In the genomic region with DNA sequence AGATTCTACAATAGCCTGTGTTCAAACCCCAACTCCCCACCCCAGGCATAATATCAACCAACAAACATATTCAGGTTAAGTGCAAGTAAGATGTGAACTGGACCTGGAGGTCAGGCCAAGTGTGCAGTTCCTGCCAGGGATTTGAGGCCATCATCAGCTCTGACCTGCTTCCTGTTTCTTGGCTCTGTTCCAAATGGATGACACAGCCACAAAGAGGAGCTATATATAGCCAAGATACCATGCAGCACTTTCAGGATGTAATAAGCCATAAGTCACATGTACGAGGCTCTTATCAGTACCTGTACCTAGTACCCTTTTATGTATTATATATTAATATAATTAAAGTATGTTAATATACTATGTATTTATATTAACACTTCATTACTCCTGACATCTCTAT, we compare ENCODE assay signal across 11 mouse cellular contexts. TPM values are rescaled to one million over a fixed set of nuclear protein-coding genes. Genes with fewer than 3 reads are reported as not detected.
DNase-seq lines count a peak whose midpoint lies in the region; ATAC-seq lines count a peak whose summit lies in the region.
"Had no signal": no experiment of that assay in that cellular context is flagged by ENCODE, and none has a peak within 500 bp of the region (broad histone marks: within the 10 kb centered on the region; RNA-seq: fewer than 3 reads in every experiment).

No protein-coding gene starts in this region.

- H3K9ac ChIP-seq in neural tube, embryonic 12.5 days = no peak overlapping the region
- no peak overlapping the region for H3K9ac ChIP-seq in heart, embryonic 14.5 days (ENCODE audit: low read length)
- H3K9ac ChIP-seq: embryonic facial prominence, embryonic 15.5 days; liver, embryonic 15.5 days had no signal

- H3K27me3 ChIP-seq in neural tube, embryonic 12.5 days (replicated peaks) = no peaks in the 10 kb centered on the region
- no peaks in the 10 kb centered on the region for H3K27me3 ChIP-seq in heart, embryonic 14.5 days (ENCODE audit: control insufficient read depth, insufficient read depth, low read length)
- H3K27me3 ChIP-seq in splenic B cell, adult 2 months (ENCODE audit: control insufficient read depth, insufficient read depth, low read length, poor library complexity, severe bottlenecking) = no peaks in the 10 kb centered on the region
- H3K27me3 ChIP-seq: embryonic facial prominence, embryonic 15.5 days; liver, embryonic 15.5 days had no signal

- ATAC-seq in neural tube, embryonic 12.5 days (ENCODE audit: low FRiP score, low read depth) = 0 out of 2 replicates have a peak, but pooled peaks have one; percentile 18
- peak; percentile 60; the same call in 1 of the 2 replicates for ATAC-seq in heart, embryonic 14.5 days (ENCODE audit: insufficient number of reproducible peaks, insufficient read depth, low FRiP score, low read depth)

- H3K4me3 ChIP-seq in neural tube, embryonic 12.5 days = no peak overlapping the region
- no peak overlapping the region for H3K4me3 ChIP-seq in heart, embryonic 14.5 days (ENCODE audit: control insufficient read depth in 1 of 2, insufficient read depth in 1 of 2, low read depth in 1 of 2, low read length in 2 of 2)
- H3K4me3 ChIP-seq: embryonic facial prominence, embryonic 15.5 days; liver, embryonic 15.5 days had no signal

- peaks cover 8% of the 10 kb centered on the region for H3K4me1 ChIP-seq in neural tube, embryonic 12.5 days
- H3K4me1 ChIP-seq in heart, embryonic 14.5 days (ENCODE audit: control insufficient read depth in 2 of 2, insufficient read depth in 2 of 2, low read length in 2 of 2) = peaks cover 24 to 36% of the 10 kb centered on the region in 2 experiments

- H3K27ac ChIP-seq in neural tube, embryonic 12.5 days = no peak overlapping the region
- peak overlapping the region in 1 of 2 experiments; percentile 4; a peak in 1 of 4 replicates for H3K27ac ChIP-seq in heart, embryonic 14.5 days (replicated peaks in 1 of 2; ENCODE audit: control insufficient read depth in 1 of 2, insufficient read depth in 1 of 2, low read depth in 2 of 2, low read length in 2 of 2)
- H3K27ac ChIP-seq: embryonic facial prominence, embryonic 15.5 days; liver, embryonic 15.5 days had no signal

- intact Hi-C loops in heart, postnatal 25 days (cut with DNase I) = no loop called here

- WGBS in neural tube, embryonic 12.5 days = 66% methylated on average over 1 of the region's 1 CpGs
- 5% methylated on average over 1 of the region's 1 CpGs for WGBS in heart, embryonic 14.5 days

- H3K36me3 ChIP-seq in neural tube, embryonic 12.5 days = peaks cover 5% of the 10 kb centered on the region; the same call in 1 of the 2 replicates
- 0 out of 2 replicates have a peak, but pooled peaks cover 8% of the 10 kb centered on the region for H3K36me3 ChIP-seq in heart, embryonic 14.5 days (ENCODE audit: control insufficient read depth, insufficient read depth, low read length)
- no peaks in the 10 kb centered on the region for H3K36me3 ChIP-seq in splenic B cell, adult 2 months (ENCODE audit: control insufficient read depth, insufficient read depth, low read length, poor library complexity, severe bottlenecking)
- H3K36me3 ChIP-seq: liver, embryonic 15.5 days had no signal

- peak; percentile 92 for DNase-seq in heart, adult 11 months
- no peak for DNase-seq in heart, postnatal 25 days (ENCODE audit: low spot score)
- DNase-seq in neural tube, embryonic 10.5 days (ENCODE audit: extremely low spot score, low spot score) = no peak
- peak; percentile 5 for DNase-seq in splenic B cell, adult 2 months (ENCODE audit: low read depth, low spot score)
- no peak for DNase-seq in left cerebral cortex, adult 11 months (ENCODE audit: low spot score)
- DNase-seq in spleen, postnatal 14 days (ENCODE audit: low spot score in 2 of 2) = no peak
- DNase-seq: thymus, postnatal 36 days had no signal

- no peak overlapping the region for H3K4me2 ChIP-seq in neural tube, embryonic 12.5 days (replicated peaks)
- no peak overlapping the region for H3K4me2 ChIP-seq in heart, embryonic 14.5 days (ENCODE audit: low read length)
- H3K4me2 ChIP-seq: embryonic facial prominence, embryonic 15.5 days; liver, embryonic 15.5 days had no signal

- 0 out of 2 replicates have a peak, but pooled peaks cover 5% of the 10 kb centered on the region for H3K9me3 ChIP-seq in neural tube, embryonic 12.5 days
- peaks cover 2% of the 10 kb centered on the region; the same call in 1 of the 2 replicates for H3K9me3 ChIP-seq in heart, embryonic 14.5 days (ENCODE audit: control insufficient read depth, low read length)
- H3K9me3 ChIP-seq: embryonic facial prominence, embryonic 15.5 days; liver, embryonic 15.5 days had no signal

RNA-seq across cellular contexts. Expression of gene Tram2, which starts 10.5 kb away (rescaled TPM):
- total RNA-seq in heart, postnatal 25 days (2021) = 1 to 10 TPM; 6.9 to 7.4 TPM
- polyA plus RNA-seq in neural tube, embryonic 12.5 days (2016; fragmentation: Nextera tagmentation; extraction: Ambion mirVana) = 3.5 and 3.6 TPM in 2 replicates
- polyA plus RNA-seq in heart, embryonic 14.5 days (2014; fragmentation: Nextera tagmentation; extraction: Ambion mirVana) = 4.8 and 5.0 TPM in 2 replicates

Comparison
In these comparisons a context has a peak if more than half of its experiments do, and no peak if none do; other contexts are left out.
1. DNase-seq: peak in heart, adult 11 months (single experiment) and splenic B cell, adult 2 months (single experiment); none in heart, postnatal 25 days (single experiment), neural tube, embryonic 10.5 days (single experiment), left cerebral cortex, adult 11 months (single experiment) and spleen, postnatal 14 days (0 of 2).